Mouse (Mus musculus) bone marrow macrophage, adult 2 months (primary cell): ENCODE measurements at regions not wholly inside any gene's neighbourhood (a gene's known extent, or its start where the extent isn't known, plus 50 kb on each side); places are given as distances from the start of the nearest gene placed in this dataset.

Experiments
- CTCF ChIP-seq: IDR thresholded peaks from 2 replicates; pipeline ENCODE4 v1.5.1; 2012; ENCODE audit warnings: low read depth, mild to moderate bottlenecking, low read length, moderate library complexity
- POLR2A ChIP-seq: IDR thresholded peaks from 2 replicates; pipeline ENCODE4 v1.6.1; 2012; ENCODE audit warnings: mild to moderate bottlenecking, low read depth, low read length, borderline replicate concordance

GRCm38 (mm10) chr3:139783406-139783805 is 577.9 kb downstream of the Stpg2 start:
- TF ChIP-seq POLR2A (no peak), CTCF (no peak)
